Mouse (Mus musculus) thymus, postnatal 4 days (tissue): ENCODE measurements around the gene Gm10282.
A peak's percentile ranks its signal among the peaks of the same experiment; 100 is the strongest.

Experiments used
- DNase-seq: peaks from one replicate; pipeline ENCODE4 v3.0.0; 2021

The Gm10282 gene

DNA sequence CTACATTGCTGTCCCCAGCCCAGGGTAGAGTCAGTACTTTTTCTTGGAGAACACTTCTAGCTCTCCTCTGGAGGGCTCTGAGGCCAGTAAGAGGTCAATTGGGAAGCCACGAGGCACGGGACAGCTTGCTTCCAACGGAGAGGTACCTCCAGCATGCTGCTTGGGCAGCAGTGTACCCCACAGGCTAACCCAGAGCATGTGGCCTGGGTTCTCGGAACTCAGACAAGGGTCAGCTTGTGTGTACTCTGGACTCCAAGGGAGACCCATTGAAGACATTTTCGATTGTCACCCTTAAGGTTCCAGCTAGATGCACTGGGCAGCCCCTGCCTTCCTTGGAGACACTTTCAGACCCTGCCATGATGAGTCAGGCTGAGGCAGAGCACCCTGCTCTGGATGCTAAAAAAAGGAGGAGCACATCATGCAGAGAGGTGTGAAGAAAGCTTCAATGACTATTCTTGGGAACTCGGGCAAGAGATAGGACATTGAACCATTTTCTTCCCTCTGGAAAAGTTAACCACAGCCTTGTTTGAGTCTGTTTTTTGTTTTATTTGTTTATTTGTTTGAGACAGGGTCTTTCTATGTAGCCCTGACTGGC is 18.2 kb upstream of the Gm10282 start:
- no peak for DNase-seq

DNA sequence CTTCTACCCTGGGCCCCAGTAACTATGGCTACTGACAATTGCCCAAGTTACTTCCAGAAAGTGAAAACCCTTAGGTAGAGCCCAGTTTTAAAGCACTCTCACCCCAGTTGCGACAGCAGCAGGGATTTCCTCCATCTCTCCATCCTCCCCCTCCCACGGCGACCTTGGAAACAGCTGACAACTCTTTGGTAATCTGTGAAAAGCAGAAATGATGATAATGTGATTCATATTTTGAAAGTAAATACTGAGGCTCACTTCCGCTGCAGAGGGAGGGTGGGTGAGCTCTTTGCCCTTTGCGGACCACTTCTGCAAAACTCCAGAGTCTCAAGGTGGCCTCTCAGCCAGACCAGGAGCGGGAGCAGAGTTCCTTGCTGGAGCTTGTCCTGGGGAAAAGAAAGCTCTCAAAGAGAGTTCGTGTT is 17.4 kb upstream of the Gm10282 start:
- DNase-seq: no peak

DNA sequence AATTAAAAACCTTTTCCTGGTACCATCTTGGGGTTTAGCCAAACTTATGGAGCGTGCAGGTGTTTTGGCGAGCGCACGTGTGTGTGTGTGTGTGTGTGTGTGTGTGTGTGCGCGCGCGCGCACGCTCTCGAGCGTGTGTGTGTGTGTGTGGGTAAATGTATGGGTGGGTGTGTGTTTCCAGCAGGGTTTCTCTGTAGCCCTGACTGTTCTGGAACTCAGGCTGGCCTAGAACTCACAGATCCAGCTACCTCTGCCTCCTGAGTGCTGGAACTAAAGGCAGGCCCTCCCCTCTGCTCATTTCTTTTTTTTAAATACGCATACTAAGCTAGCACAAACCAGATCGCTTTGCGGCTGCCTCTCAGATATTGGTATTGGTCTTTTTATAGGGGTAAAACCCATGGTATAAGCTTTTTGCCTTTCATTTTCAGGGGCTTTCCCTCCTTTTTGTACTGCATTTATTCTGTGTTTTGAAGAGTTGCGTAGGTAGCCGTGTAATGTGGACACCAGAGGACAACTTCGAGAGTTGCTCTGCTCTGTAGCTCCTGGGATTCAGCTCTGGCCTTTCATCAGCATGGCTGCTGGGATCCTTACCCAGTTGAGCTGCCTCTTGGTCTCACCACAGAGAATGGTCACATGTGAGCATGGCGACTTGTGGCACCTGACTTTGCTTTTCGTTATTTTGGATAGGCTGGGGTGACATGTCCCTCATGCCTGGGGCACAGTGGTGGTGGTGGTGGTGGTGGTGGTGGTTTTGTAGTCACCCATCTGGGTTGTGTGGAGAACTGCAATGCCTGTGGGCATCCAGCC is 16.8 kb upstream of the Gm10282 start:
- no peak for DNase-seq

DNA sequence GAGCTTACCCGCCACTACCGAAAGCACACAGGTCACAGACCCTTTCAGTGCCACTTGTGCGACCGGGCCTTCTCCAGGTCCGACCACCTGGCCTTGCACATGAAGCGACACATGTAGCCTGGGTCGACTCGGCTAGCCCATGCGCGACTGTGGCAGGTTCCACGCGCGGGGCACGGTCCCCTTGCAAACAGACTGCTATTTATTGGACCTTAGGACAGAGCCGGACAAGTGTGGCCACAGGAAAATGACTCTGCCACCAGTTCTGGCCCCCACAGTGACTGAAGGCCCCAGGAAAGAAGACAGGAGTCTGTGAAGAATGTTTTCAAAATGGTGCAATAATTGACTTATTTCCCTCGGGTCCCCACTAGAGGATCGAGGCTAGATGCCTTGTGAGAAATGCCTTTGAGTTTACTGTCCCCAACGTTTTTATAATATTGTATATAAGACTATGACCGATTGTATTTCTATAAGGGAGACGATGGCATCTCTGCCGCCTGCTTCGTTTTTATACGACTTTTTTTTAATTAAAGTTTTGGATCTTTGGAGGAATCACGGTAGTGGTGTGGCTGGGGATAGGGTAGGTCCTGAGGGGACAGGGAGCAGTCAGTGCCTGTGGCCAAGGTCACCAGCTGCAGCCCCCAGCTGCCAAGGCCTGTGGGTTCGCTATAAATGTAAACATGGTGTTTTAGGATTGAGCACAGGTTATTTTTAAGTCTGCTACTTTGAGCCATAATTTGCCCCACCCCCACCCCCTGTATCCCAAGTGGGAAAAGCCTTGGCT is 15.9 kb upstream of the Gm10282 start:
- DNase-seq: no peak

DNA sequence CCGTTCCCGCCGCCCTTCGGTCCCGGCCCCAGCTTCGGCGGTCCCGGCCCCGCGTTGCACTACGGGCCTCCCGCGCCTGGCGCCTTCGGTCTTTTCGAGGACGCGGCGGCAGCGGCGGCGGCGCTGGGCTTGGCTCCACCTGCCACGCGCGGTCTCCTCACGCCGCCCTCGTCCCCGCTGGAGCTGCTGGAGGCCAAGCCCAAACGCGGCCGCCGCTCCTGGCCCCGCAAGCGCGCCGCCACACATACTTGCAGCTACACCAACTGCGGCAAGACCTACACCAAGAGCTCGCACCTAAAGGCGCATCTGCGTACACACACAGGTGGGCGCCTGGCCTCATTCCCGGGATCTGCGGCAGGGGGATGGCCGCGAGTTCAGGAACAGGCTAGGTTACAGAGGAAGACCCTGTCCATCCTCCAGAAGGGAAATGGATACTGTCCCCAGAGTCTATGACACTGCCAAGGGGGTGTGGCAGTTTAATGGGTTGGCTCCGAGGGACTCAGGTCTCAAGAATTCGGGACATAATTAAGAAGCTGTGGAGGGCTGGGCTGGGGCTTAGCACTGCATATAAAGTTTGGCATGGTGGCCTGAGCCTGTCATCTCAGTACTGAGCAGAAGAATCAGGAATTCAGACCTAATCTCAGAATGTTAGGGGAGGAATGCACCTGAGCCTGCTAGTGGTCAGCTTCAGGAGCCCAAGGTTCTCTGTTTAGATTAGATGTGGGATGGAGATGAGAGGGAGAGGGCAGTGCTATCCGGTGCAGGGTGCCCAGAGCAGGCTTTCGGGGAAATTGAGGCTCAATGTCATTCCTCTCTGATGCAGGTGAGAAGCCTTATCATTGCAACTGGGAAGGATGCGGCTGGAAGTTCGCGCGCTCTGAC is 15.1 kb upstream of the Gm10282 start:
- DNase-seq: peak; percentile 62

DNA sequence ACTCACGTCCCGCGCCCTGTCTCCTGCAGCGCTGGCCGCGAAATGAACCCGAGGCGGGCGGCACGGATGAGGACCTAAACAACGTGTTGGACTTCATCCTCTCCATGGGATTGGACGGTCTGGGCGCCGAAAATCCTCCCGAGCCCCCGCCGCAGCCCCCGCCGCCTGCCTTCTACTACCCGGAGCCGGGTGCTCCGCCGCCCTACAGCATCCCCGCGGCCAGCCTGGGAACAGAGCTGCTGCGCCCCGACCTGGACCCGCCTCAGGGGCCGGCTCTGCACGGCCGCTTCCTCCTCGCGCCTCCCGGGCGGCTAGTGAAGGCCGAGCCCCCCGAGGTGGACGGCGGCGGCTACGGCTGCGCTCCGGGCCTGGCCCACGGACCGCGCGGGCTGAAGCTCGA is 14.3 kb upstream of the Gm10282 start:
- no peak for DNase-seq

DNA sequence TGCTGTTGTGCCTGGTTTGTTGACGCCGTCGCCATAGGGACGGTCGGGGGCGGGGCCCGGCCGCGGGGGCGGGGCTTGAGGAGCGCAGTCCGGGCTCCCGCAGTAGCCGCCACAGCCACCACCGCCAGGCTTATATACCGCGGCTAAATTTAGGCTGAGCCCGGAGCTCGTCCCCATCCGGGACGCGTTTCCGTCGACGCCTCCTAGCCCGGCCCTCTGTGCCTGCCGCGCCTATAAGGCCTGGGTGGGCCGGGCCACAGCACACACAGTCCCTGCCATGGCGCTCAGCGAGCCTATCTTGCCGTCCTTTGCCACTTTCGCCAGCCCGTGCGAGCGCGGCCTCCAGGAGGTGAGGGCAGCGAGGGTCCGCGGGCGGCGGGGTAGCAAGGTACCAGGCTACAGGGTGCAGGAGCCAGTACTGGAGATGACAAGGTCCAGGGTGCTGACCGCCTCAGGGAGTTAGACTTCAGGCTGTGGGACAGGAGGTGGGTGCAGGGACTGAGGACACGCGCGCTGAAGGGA is 13.8 kb upstream of the Gm10282 start, which contains the start of gene Klf2:
TSS of gene Klf2 (plus strand) at position 233 of the 522 bp plus-strand sequence.
- peak; percentile 95 for DNase-seq

DNA sequence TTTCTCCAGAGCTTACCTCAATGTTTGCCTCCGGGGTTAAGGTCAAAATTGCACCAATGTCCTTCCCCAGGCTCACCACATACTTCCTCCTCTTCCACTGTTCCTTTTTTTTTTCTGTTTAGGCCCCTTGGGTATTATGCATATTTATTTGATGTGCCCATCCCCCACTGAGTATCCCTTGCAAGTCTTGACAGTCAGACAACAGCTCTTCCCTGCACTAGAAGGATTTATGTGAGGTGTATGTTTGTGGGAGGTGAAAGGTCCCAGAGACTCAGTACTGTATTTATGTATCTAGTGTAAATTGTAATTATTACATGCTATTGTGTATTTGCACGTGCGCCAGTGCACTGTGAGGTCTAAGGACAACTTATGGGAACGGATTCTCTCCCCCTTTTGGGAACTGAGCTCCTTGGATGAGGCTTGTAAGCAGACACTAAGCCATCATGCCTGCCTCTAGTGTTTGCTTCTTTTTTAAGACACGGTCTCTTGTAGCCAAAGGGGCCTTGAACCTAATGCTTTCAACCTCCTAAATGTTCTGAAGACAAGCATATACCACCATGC is 12.8 kb upstream of the Gm10282 start:
- no peak for DNase-seq

DNA sequence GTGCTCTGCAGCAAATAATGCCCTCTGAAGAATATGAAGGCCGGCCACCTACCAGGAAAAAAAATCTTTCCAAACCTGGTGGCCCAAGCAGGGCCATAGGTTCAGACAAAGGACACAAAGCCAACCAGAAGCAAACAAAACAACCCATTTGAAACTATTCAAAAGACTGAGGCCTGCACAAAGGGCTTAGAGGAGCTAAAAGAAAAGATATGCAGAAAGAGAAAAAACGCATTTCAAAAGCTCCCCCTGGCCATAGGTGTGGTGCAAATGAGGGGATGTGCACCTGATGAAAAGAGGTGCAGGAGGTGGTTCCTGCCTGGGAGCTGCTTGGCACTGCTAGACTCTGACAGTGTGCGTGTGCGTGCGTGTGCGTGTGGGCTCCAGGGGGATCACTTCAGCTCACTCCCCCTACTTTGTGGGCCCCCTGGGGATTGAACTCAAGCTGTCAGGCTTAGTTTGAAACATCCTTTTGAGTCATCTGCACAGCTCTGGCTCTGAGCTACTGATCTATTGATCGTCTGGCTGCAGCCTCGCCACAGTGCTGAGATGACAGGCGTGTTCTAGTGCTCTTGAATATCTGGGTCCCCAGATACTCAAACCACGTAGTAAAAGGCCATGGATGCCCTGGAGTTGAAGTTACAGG is 11.1 kb upstream of the Gm10282 start:
- no peak for DNase-seq

DNA sequence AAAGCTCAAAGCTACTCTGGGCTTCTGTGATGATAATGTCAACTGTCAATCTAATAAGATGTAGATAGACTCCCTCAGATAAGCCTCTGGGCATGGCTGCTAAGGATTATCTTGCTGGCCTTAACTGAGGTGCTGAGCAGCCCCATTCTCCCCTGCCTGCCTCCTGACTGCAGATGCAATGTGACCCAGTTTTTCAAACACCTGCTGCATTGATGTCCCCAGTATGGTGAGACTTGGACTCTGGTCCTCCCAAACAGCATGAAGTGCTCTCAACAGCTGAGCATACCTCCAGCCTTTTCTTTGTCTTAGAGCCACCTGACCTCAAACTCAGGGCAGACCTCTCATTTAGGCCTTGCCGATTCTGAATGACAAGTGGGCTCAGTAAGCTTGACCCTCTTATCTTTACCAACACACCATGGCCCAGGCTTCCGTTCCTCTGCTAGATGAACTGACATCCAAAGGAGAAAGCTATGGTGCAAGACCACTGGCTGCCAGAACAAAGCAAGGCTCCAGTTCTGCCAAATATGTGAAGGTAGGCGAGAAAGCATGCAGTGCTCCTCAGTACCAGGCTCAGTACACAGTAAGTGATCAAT is 8.0 kb upstream of the Gm10282 start:
- DNase-seq: peak; percentile 54

DNA sequence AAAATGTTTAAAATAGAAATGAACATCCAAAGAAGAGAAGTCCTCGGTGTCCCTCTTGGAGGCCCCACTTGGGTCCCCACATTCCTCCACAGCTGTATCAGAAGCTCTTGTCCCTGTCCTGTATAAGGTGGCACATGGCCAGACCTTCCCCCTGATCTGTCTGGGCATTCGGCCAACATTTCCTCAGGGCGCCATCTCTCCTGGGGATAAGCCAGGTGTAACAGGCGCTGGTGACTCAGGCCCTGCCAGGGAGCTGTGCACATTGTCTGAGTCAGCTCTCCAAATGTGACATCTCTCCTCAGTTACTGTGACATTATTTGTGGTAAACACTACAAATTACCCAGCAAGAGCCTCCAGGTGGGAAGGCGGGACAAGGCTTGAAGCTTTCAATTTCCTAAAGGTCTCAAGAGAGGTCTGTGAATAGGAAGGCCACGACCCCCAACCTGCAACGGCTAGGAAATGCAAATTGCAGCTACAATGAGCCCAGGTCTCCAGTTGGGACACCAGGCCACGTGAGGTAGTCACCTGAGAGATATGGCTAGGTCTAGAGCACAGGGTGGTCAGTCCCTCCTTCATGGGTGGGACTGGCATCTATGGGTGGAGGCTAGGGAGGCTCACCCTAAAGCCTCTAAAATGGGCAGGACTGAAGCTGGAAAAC is 5.9 kb upstream of the Gm10282 start:
- DNase-seq: no peak

DNA sequence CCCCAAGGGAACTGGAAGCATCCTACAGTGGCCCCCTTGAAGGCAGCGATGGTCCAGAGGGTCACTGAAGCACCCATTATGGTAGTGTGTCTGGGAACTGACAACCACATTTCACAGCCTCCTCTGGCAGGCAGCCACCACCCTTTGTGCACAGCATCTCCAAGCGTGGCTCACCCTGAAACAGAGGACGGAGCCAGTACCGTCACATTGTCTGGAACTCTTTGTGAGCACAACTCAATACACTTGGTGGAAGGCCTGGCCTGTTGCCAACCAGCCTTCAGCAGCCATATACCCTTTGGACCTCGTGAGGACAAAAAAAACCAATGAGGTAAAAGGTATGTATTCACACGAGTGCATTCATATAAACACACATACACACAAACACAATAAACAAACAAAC is 3.2 kb upstream of the Gm10282 start:
- DNase-seq: no peak

DNA sequence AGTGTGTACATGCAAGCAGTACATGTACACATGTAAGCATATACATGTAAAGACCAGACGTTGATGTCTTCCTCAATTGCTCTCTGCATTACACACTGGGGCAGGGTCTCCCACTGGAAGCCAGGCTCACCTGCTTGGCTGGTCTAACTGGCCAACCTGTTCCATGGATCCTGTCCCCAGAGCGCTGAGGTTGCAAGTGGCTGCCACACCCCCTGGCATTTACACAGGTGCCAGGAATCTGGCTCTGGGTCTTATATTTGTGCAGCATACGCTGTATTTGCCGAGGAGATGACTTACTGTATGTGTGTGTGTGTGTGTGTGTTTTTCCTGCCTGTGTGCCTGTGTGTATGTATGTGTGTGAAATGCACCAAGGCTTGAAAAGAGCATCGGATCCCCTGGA is 1.9 kb upstream of the Gm10282 start:
- no peak for DNase-seq

DNA sequence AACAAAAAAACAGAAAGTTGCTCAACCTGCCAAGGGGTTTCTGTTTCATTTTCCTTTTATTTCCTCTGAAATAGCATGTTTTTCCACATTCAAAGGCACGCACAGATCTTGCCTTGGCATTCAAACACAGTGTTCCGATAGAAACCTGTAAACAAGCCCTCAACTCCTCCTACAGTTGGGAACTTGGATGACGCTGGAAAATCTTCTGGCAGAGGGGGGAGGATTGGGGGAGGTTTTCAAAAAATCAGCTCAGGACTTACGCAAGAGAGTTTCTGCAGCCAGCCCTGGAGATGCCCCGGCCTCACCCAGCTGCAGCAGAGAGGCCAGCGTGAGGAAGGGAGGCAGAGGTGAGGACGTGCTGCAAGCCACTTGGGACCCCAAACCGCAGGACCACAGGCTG is 1.4 kb downstream of the Gm10282 start:
- peak; percentile 49 for DNase-seq

DNA sequence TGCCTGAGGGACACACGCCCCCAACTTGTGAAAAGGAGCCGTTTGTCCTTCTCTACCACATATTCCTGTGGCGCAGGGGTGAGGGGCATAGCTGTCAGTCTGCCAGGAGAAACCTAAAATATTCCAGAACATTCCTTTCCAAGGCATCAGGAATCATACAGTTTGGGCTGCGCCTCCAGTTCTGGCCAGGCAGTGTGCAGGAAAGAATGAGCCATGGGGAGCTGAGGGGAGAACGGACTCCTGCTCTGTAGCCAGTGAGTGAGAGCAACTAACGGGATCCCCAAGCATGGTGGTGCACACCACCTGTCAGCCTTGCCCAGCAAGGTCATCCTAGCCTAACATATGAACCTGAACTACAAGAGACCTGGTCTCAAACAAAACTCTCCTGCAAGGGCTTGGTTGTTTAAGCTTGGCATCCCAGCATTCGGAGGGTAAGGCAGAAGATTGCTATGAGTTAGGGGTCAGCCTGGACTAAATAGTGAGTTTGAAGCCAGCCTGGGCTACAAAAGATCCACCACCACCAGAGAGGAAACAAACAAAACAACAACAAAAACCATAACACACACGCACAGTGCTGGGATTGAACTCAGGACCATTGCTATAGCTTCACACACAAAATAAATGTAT is 2.0 kb downstream of the Gm10282 start:
- no peak for DNase-seq

DNA sequence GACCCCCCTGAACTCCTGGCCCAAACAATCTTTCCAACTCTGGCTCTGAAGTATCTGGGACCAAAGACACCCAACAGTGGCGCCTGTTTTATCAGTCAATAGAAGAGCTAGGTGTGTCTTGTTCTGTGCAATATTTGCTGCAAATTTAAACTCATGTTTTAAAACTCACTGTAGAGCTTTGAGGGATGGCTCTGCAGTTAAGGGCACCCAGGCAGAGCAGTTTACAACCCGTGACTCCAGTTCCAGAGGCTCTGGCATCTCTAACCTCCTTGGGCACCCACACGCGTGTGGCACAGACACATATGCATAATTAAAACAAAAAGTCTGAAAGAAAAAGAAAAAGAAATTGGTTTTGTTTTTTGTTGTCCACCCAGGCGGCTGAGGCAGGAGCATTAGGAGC is 3.6 kb downstream of the Gm10282 start:
- no peak for DNase-seq

DNA sequence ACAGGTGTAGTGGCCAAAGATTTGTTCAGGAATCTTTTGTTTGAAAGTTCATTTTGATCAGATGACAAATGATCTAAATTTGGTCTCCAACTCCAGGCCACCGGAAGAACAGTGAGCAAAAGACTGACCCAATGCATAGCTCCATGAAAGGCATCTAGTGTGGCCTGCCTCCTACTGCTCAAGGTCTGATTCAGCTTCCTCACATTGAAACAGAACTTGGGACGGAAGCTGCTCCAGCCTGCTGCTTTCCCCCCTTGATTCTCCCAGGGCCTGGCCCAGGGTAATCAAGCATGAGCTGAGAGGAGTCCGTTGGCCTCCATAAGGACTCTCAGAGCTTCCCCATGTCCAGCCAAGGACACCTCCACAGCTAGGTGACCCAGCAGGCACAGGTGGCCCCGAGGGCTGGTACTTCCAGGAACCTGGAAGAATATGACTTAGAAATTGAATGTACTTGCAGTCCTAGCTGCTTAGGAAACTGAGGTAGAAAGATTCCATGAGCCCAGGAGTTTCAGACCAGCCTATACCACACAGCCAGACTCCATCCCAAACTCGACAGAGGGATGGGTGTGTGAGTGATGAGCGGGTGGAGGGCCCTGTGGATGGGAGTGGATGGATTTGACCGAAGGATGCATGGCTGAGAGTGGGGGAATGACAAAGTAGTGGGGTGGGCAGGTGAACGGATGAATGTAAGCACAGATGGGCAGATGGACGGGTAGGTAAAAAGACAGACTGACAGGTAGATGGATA is 4.2 kb downstream of the Gm10282 start:
- DNase-seq: no peak

DNA sequence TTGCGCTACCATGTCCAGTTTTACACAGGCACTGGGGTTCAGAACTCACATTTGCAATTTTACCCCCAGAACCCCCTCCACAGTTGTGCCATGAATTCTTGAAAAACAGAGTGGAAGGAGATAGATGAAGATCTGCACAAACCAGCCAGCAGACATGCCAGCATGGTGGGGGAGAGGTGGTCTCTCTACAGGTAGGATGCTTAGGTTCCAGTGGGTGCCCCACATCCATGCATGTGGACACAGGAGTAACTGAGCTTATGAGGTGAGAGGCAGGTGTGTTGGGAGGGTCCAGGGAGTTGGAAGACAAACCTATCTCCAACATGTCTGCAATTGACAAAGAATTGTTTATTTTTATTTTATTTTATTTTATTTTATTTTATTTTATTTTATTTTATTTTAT is 6.1 kb downstream of the Gm10282 start:
- no peak for DNase-seq

DNA sequence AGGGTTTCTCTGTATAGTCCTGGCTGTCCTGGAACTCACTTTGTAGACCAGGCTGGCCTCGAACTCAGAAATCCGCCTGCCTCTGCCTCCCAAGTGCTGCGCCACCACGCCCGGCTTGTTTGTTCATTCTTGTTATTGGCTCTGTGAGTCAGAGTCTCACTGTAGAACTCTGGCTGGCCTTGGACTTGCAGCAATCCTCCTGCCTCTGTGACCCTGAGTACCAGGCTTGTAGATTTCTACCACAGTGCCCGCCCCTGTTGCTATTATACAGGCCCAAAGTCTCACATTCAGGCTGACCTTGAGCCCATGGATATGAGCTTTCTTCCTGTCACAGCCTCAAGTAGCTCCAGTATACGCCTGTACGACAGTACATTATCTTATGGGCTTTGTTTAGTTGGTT is 8.5 kb downstream of the Gm10282 start:
- no peak for DNase-seq

DNA sequence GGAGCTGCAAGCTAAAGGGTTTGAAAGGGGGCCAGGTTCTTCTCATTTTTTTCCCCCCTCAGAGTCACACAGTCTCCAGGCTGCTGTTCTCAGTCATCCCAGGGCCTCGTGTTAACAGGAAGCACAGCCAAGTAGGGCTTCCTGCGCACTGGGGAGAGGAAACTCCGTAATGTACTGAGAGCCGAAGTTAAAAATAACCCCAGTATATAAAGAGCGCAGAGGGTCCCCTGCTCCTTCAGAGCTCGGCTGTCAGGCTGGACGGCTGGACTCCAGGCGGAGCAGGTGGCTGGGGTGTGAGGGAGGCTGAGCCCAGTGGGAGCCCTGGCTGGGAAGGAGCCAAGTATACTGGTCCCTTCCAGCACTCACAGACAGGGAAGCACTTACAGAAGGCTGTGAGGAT is 9.4 kb downstream of the Gm10282 start:
- peak; percentile 60 for DNase-seq
